Mouse (Mus musculus) embryonic stem cell, embryonic (primary cell): ENCODE results near the gene Pa2g4.

Experiments
- CTCF ChIA-PET, 4 experiments: fragments of 300-600 bp in 2 of 4; fragments of 350-600 bp in 2 of 4; sonication (Branson Sonifier 250); formaldehyde crosslinking; loops; one replicate each; lab custom pipeline; 2022; ENCODE audit warnings: inconsistent platforms in 2 of 4; lab: Charles Lee
- POLR2A ChIA-PET, 4 experiments: fragments of 300-600 bp in 2 of 4; fragments of 350-600 bp in 2 of 4; sonication (Branson Sonifier 250); formaldehyde crosslinking; loops; one replicate each; lab custom pipeline; 2022; ENCODE audit warnings: antibody characterized with exemption in 4 of 4, inconsistent platforms in 1 of 4; lab: Charles Lee

Gene Pa2g4

DNA sequence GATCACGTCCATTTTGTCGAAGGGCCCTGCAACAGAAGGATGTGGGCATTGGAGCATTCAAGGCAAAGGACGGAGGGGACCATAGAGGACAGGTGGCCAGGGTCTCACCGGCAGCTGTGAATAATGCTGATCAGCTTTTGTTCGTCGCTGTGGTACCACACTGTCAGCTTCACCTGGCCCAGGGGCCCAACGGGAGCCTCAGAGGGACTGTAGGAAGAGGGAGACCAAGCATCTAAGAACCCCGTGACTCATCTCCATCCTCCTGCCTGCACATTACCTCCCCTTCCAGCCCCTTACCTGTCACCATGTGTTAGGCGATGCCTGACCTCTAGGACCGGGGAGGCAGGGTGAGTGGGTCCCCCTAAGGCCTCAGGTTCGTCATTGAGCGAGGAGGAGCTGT, 54.0 kb downstream of the Pa2g4 start:
- POLR2A ChIA-PET = interaction anchor here in 3 of 4 experiments (0.7 to 10.2 kb wide), 24 partner anchors 8 to 411 kb away, joined by 3 to 80 read pairs (median 5); partner anchors contain the start of genes Esyt1 (in 2 of the 3), Zc3h10 (in 2 of the 3), Myl6 (in 1 of the 3) and Nabp2 (in 1 of the 3)
- CTCF ChIA-PET = interaction anchor here in 1 of 4 experiments (0.5 kb wide), 1 partner anchor 77 kb away, joined by 4 read pairs; no protein-coding TSS in a partner anchor

DNA sequence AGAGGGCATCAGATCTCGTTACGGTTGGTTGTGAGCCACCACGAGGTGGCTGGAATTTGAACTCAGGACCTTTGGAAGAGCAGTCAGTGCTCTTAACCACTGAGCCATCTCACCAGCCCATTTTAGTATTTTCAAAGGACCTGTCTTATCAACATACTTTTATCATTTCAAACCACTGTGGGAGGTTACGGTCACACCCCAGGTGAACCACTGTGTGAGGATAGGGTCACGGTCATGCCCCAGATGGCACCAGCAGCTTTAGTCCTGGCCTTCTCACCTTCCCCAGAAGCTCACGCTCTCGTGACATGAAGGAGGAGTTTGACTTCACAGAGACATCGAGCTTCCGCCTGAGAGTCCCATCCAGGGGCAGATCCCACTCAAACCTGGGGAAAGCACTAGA, 54.6 kb downstream of the Pa2g4 start:
- ChIA-PET CTCF (interaction anchor here in 2 of 4 experiments (0.5 to 0.6 kb wide), 4 partner anchors 36 to 264 kb away, joined by 3 to 5 read pairs (median 4); no protein-coding TSS in a partner anchor), POLR2A (interaction anchor here in 3 of 4 experiments (1.0 to 10.2 kb wide), 16 partner anchors 10 to 317 kb away, joined by 3 to 80 read pairs (median 6); partner anchors contain the start of genes Esyt1 (in 2 of the 3), Myl6b (in 2 of the 3), Zc3h10 (in 2 of the 3) and Myl6 (in 1 of the 3))

DNA sequence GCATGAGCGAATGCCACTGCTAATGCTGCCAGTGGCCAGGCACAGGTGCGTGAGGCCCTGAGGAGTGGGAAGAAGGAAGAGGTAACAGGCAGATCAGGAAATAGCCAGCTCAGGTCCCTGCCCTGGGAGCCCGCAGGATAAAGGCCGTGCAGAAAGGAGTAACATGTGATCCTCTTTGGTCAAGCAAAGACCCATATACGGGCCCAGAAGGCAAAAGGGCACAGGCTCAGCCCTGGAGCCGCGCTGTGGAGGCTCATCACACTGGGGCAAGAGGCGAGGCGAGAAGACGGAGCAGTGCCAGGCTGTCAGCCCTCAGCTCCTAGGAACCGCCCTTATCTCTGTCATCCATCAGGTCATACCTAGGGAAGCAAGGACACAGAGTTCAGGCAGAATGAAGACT, 55.5 kb downstream of the Pa2g4 start:
- CTCF ChIA-PET = interaction anchor here in 1 of 4 experiments (0.8 to 2.5 kb wide), 2 partner anchors 9 to 11 kb away, joined by 3 to 13 read pairs; no protein-coding TSS in a partner anchor

DNA sequence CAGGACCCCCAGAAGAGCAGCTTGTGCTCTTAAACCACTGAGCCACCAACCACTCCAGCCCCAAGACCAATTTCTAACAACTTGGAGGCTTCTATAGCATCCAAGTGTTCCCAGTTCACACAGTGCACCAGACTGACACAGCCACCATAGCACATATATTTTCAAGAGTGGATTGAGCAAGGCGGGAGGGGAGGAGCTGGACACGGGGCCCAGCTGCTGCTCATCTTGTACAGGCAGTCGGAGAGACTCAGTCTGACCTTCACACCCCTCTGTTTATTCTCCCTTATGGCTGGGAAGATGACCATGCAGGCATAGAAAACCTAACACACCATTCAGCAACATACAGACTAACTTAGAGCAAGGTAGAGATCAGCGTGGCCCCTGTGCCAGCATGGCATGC, 56.0 kb downstream of the Pa2g4 start:
- CTCF ChIA-PET = interaction anchor here in 2 of 4 experiments (0.6 to 2.5 kb wide), 5 partner anchors 9 to 195 kb away, joined by 3 to 13 read pairs (median 4); partner anchors contain the start of gene Esyt1 (in 1 of the 2)
- POLR2A ChIA-PET = interaction anchor here (0.7 to 10.2 kb wide), 25 partner anchors 7 to 403 kb away, joined by 3 to 80 read pairs (median 5); partner anchors contain the start of genes Esyt1 (in 4 of the 4), Myl6 (in 3 of the 4), Zc3h10 (in 3 of the 4) and Myl6b (in 2 of the 4)

More for the DNA sequence above, 55.5 kb downstream of the Pa2g4 start:
- POLR2A ChIA-PET = interaction anchor here (0.7 to 10.2 kb wide), 23 partner anchors 9 to 316 kb away, joined by 3 to 80 read pairs (median 5); partner anchors contain the start of genes Esyt1 (in 4 of the 4), Myl6 (in 3 of the 4), Zc3h10 (in 3 of the 4) and Myl6b (in 2 of the 4)

DNA sequence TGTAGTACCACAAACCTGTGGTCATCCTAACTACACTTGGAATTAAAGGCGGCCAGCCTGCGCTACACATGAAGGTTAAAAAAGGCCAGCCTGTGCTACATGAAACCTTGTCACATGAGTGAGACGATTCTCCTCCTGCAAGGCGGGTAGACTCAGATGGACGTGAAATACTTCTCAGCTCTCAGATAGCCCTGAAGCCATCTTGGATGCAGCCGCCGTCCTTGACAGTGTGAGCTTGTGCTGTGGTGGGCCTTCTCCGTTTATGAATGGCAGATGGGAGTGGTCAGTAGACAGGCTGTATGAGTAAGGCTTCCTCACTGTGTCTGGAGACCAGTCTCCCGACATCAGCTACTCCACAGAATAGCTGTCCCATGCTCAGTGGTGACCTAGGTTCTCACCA, 56.6 kb downstream of the Pa2g4 start:
- ChIA-PET CTCF (interaction anchor here in 3 of 4 experiments (0.6 to 2.5 kb wide), 6 partner anchors 10 to 160 kb away, joined by 3 to 13 read pairs (median 4); partner anchors contain the start of gene Esyt1 (in 1 of the 3)), POLR2A (interaction anchor here (0.6 to 10.2 kb wide), 26 partner anchors 8 to 902 kb away, joined by 3 to 80 read pairs (median 6); partner anchors contain the start of genes Myl6 (in 3 of the 4), Zc3h10 (in 3 of the 4), Esyt1 (in 2 of the 4) and Myl6b (in 2 of the 4))

DNA sequence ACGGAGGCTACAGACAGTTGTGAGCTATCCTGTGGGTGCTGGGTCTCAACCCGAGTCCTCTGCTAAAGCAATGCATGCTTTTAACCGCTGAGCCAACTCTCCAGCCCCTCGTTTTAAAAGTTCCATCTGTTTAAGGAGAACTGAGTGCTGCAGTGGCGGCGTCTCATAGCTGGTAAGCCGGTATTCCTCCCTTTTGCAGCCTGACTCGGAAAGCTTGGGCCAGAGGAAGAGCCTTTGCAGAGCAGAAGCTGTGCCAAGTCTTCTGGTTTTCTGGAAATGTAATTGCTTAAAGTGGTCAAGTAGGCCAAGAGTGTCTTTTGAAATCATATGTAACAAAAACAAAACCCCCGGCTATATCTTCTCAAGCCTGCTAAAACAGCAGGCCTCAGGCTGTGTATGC, 57.5 kb downstream of the Pa2g4 start:
- CTCF ChIA-PET = interaction anchor here in 2 of 4 experiments (0.9 to 2.5 kb wide), 2 partner anchors 10 to 11 kb away, joined by 3 to 13 read pairs; no protein-coding TSS in a partner anchor
- POLR2A ChIA-PET = interaction anchor here in 3 of 4 experiments (0.5 to 10.2 kb wide), 9 partner anchors 9 to 122 kb away, joined by 3 to 80 read pairs (median 14); partner anchors contain the start of genes Esyt1 (in 2 of the 3), Myl6b (in 2 of the 3) and Zc3h10 (in 2 of the 3)
